Mouse (Mus musculus) heart, adult 2 months (tissue): Measurements from ENCODE around the gene Mfsd4b2.

Experiments used
- CTCF ChIP-seq: fragments of 200-600 bp; IDR thresholded peaks from 2 replicates; pipeline ENCODE4 v1.8.1; 2022; ENCODE audit warnings: antibody characterized with exemption, mild to moderate bottlenecking, moderate library complexity
- POLR2A ChIP-seq: fragments of 200-500 bp; IDR thresholded peaks from 2 replicates; pipeline ENCODE4 v1.6.1; 2011; ENCODE audit warnings: mild to moderate bottlenecking, low read depth, low read length, control low read depth; ENCODE audit not compliant: insufficient read depth

GRCm38 (mm10) chr10:39975771-39976170, 49.0 kb upstream of the Mfsd4b2 start:
- TF ChIP-seq CTCF (no peak), POLR2A (no peak)
